Mouse (Mus musculus) stomach, embryonic 14.5 days (tissue): Measurements from ENCODE around the gene Mlxip. TPM values are rescaled to one million over a fixed set of nuclear protein-coding genes. Genes with fewer than 3 reads are reported as not detected.

Experiments used
- ATAC-seq: fragments of 200-750 bp; cut with Nextera tagmentation; 2 replicates; pipeline ENCODE4 v1.8.0; 2017; ENCODE audit warnings: low read depth, moderate TSS enrichment; ENCODE audit not compliant: insufficient number of reproducible peaks, insufficient read depth, low FRiP score
- H3K27ac ChIP-seq: fragments of 300-500 bp; sonication (generic); 2 replicates; pipeline ENCODE4 v1.5.1; 2014; ENCODE audit warnings: mild to moderate bottlenecking, low read length, moderate library complexity, mixed read lengths
- H3K27me3 ChIP-seq: fragments of 300-500 bp; sonication (generic); 2 replicates; pipeline ENCODE4 v1.6.1; 2014; ENCODE audit warnings: low read length, control low read depth, mixed read lengths; ENCODE audit not compliant: control insufficient read depth, insufficient read depth
- H3K36me3 ChIP-seq: fragments of 300-500 bp; sonication (generic); 2 replicates; pipeline ENCODE4 v1.6.1; 2014; ENCODE audit warnings: mild to moderate bottlenecking, control low read depth, low read length, moderate library complexity, mixed read lengths; ENCODE audit not compliant: control insufficient read depth, insufficient read depth
- H3K4me1 ChIP-seq: fragments of 300-500 bp; sonication (generic); 2 replicates; pipeline ENCODE4 v1.6.1; 2014; ENCODE audit warnings: low read length, control low read depth, mixed read lengths; ENCODE audit not compliant: control insufficient read depth, insufficient read depth
- H3K4me2 ChIP-seq: fragments of 300-500 bp; sonication (generic); replicated peaks from 2 replicates; pipeline ENCODE4 v1.6.1; 2014; ENCODE audit warnings: low read depth, low read length, control low read depth
- H3K4me3 ChIP-seq: fragments of 300-500 bp; sonication (generic); 2 replicates; pipeline ENCODE4 v1.5.1; 2014; ENCODE audit warnings: low read depth, low read length, control low read depth
- H3K9ac ChIP-seq: fragments of 300-500 bp; sonication (generic); replicated peaks from 2 replicates; pipeline ENCODE4 v1.6.1; 2014; ENCODE audit warnings: low read depth, mild to moderate bottlenecking, control low read depth, low read length, moderate library complexity, mixed read lengths
- H3K9me3 ChIP-seq: fragments of 300-500 bp; sonication (generic); 2 replicates; pipeline ENCODE4 v1.6.1; 2016; ENCODE audit warnings: low read depth, low read length, control low read depth; ENCODE audit not compliant: control insufficient read depth
- WGBS: fragments of 180-500 bp; shearing (Covaris S2); extraction: QIAGEN DNeasy Blood & Tissue Kit; methylation state at CpG from one replicate; pipeline ENCODE4 v1.1.7; 2014; 5-methylcytosine and 5-hydroxymethylcytosine counted together
- polyA plus RNA-seq: library from polyadenylated mRNA; unstranded; fragments of >200 nt; fragmentation: Nextera tagmentation; extraction: Ambion mirVana; gene quantifications from 2 replicates; pipeline ENCODE4 v1.2.1, GENCODE M21; 2014

The Mlxip gene
- polyA plus RNA-seq, 1 experiment from 2014 or later = 27.6 TPM

GRCm38 (mm10) chr5:123489112-123489785 is 94.7 kb downstream of the Mlxip start, which contains the start of the genes Lrrc43 and Il31:
TSS of gene Lrrc43 (plus strand) at chr5:123489305.
TSS of gene Il31 (minus strand) at chr5:123489489.
- no peaks in the 10 kb centered on the region for H3K36me3 ChIP-seq
- no peaks in the 10 kb centered on the region for H3K9me3 ChIP-seq
- H3K9ac ChIP-seq = no peak within 1 kb of the TSS
- no peak within 1 kb of the TSS for H3K27ac ChIP-seq
- peak within 1 kb of the TSS; percentile 35 for H3K4me2 ChIP-seq
- H3K4me1 ChIP-seq = peaks cover 9% of the 10 kb centered on the region
- ATAC-seq = no peak; the same call in 1 of the 2 replicates
- 10% methylated on average over 25 of the region's 25 CpGs for WGBS
- no peak within 1 kb of the TSS for H3K4me3 ChIP-seq
- H3K27me3 ChIP-seq = no peaks in the 10 kb centered on the region

GRCm38 (mm10) chr5:123489935-123490334 is 95.3 kb downstream of the Mlxip start:
- H3K36me3 ChIP-seq = no peaks in the 10 kb centered on the region
- H3K4me1 ChIP-seq = peaks cover 9% of the 10 kb centered on the region
- H3K9ac ChIP-seq = no peak overlapping the region
- H3K27me3 ChIP-seq = no peaks in the 10 kb centered on the region
- no peaks in the 10 kb centered on the region for H3K9me3 ChIP-seq
- H3K27ac ChIP-seq = no peak overlapping the region
- H3K4me2 ChIP-seq = no peak overlapping the region
- ATAC-seq = no peak
- 52% methylated on average over 9 of the region's 9 CpGs for WGBS
- H3K4me3 ChIP-seq = no peak overlapping the region

- Histone ChIP-seq H3K4me2 (no peak overlapping the region), H3K36me3 (no peaks in the 10 kb centered on the region), H3K4me1 (no peaks in the 10 kb centered on the region), H3K4me3 (no peak overlapping the region), H3K9ac (no peak overlapping the region), H3K27ac (no peak overlapping the region), H3K27me3 (no peaks in the 10 kb centered on the region), H3K9me3 (no peaks in the 10 kb centered on the region)
- no peak for ATAC-seq
- 42% methylated on average over 4 of the region's 4 CpGs for WGBS
These were observed 105.1 kb downstream of the Mlxip start for GRCm38 (mm10) chr5:123499717-123500116.

GRCm38 (mm10) chr5:123501973-123502372 is 107.4 kb downstream of the Mlxip start:
- WGBS = 61% methylated on average over 4 of the region's 4 CpGs
- Histone ChIP-seq H3K9me3 (no peaks in the 10 kb centered on the region), H3K4me2 (no peak overlapping the region)

More at GRCm38 (mm10) chr5:123501973-123502372, 107.4 kb downstream of the Mlxip start:
- no peak overlapping the region for H3K27ac ChIP-seq
- no peak for ATAC-seq
- no peaks in the 10 kb centered on the region for H3K36me3 ChIP-seq
- H3K27me3 ChIP-seq = no peaks in the 10 kb centered on the region
- no peak overlapping the region for H3K9ac ChIP-seq
- no peaks in the 10 kb centered on the region for H3K4me1 ChIP-seq
- no peak overlapping the region for H3K4me3 ChIP-seq

Other genes starting within 250 kb of the Mlxip start
- gene Psmd9, start 225.4 kb upstream of the Mlxip start, polyA plus RNA-seq = 72.8 and 82.3 TPM in 2 replicates
- 0.36 TPM in 1 of 2 replicates, not detected in the other for gene Hpd, start 212.1 kb upstream of the Mlxip start, polyA plus RNA-seq
- gene Wdr66, start 142.7 kb upstream of the Mlxip start, polyA plus RNA-seq = 1.3 and 1.7 TPM in 2 replicates
- gene Bcl7a, start 51.0 kb upstream of the Mlxip start, polyA plus RNA-seq = 27.6 and 30.1 TPM in 2 replicates
- not detected in 2 replicates for gene Lrrc43, start 94.5 kb downstream of the Mlxip start, polyA plus RNA-seq
- not detected in 2 replicates for gene Il31, start 94.7 kb downstream of the Mlxip start, polyA plus RNA-seq
- 0.25 TPM in 1 of 2 replicates, not detected in the other for gene B3gnt4, start 115.7 kb downstream of the Mlxip start, polyA plus RNA-seq
- 109 and 113 TPM in 2 replicates for gene Diablo, start 129.4 kb downstream of the Mlxip start, polyA plus RNA-seq
- gene Gm49027, start 130.7 kb downstream of the Mlxip start, polyA plus RNA-seq = 7.0 and 8.7 TPM in 2 replicates
- gene Vps33a, start 178.2 kb downstream of the Mlxip start, polyA plus RNA-seq = 25.4 and 27.2 TPM in 2 replicates